Mouse (Mus musculus) hindbrain, embryonic 13.5 days (tissue): ENCODE data around the gene Hilpda. TPM values are rescaled to one million over a fixed set of nuclear protein-coding genes. Genes with fewer than 3 reads are reported as not detected.

Experiments used
- ATAC-seq: fragments of 200-750 bp; cut with Nextera tagmentation; 2 replicates; pipeline ENCODE4 v1.8.0; 2017; ENCODE audit warnings: moderate TSS enrichment; ENCODE audit not compliant: low FRiP score
- H3K27ac ChIP-seq: fragments of 300-500 bp; sonication (generic); 2 replicates; pipeline ENCODE4 v1.5.1; 2015; ENCODE audit warnings: inconsistent platforms, mild to moderate bottlenecking, moderate library complexity
- H3K27me3 ChIP-seq: fragments of 300-500 bp; sonication (generic); 2 replicates; pipeline ENCODE4 v1.6.1; 2015; ENCODE audit warnings: mild to moderate bottlenecking, inconsistent platforms
- H3K36me3 ChIP-seq: fragments of 300-500 bp; sonication (generic); 2 replicates; pipeline ENCODE4 v1.6.1; 2015; ENCODE audit warnings: mild to moderate bottlenecking, inconsistent platforms
- H3K4me1 ChIP-seq: fragments of 300-500 bp; sonication (generic); replicated peaks from 2 replicates; pipeline ENCODE4 v1.6.1; 2015; ENCODE audit warnings: inconsistent platforms
- H3K4me2 ChIP-seq: fragments of 300-500 bp; sonication (generic); 2 replicates; pipeline ENCODE4 v1.6.1; 2015; ENCODE audit warnings: inconsistent platforms, mild to moderate bottlenecking, moderate library complexity
- H3K4me3 ChIP-seq: fragments of 300-500 bp; sonication (generic); 2 replicates; pipeline ENCODE4 v1.5.1; 2015; ENCODE audit warnings: mild to moderate bottlenecking, inconsistent platforms
- H3K9ac ChIP-seq: fragments of 300-500 bp; sonication (generic); 2 replicates; pipeline ENCODE4 v1.6.1; 2015; ENCODE audit warnings: mild to moderate bottlenecking, inconsistent platforms
- H3K9me3 ChIP-seq: fragments of 300-500 bp; sonication (generic); 2 replicates; pipeline ENCODE4 v1.6.1; 2016; ENCODE audit warnings: inconsistent platforms
- WGBS: fragments of 180-500 bp; shearing (Covaris S2); methylation state at CpG from one replicate; pipeline ENCODE4 v1.1.7; 2015; 5-methylcytosine and 5-hydroxymethylcytosine counted together
- polyA plus RNA-seq: library from polyadenylated mRNA; unstranded; fragments of >200 nt; fragmentation: Nextera tagmentation; extraction: Ambion mirVana; gene quantifications from 2 replicates; pipeline ENCODE4 v1.2.1, GENCODE M21; 2015

Hilpda gene
- polyA plus RNA-seq, 1 experiment from 2014 or later, result 31.8 TPM

GRCm38 (mm10) chr6:29318879-29319278 is 46.6 kb downstream of the Hilpda start, which contains the start of gene Fam71f1:
Gene Fam71f1 (plus strand): TSS chr6:29319140.
- WGBS, result 63% methylated on average over 5 of the region's 5 CpGs
- Histone ChIP-seq H3K27me3 (no peaks in the 10 kb centered on the region), H3K4me1 (no peaks in the 10 kb centered on the region), H3K36me3 (no peaks in the 10 kb centered on the region), H3K4me2 (no peak within 1 kb of the TSS), H3K4me3 (no peak within 1 kb of the TSS), H3K9ac (no peak within 1 kb of the TSS), H3K9me3 (no peaks in the 10 kb centered on the region), H3K27ac (no peak within 1 kb of the TSS)
- ATAC-seq, result no peak

GRCm38 (mm10) chr6:29321586-29321985 is 49.3 kb downstream of the Hilpda start:
- H3K27me3 ChIP-seq, result no peaks in the 10 kb centered on the region
- no peaks in the 10 kb centered on the region for H3K4me1 ChIP-seq
- H3K4me2 ChIP-seq, result no peak overlapping the region
- no peaks in the 10 kb centered on the region for H3K9me3 ChIP-seq
- H3K9ac ChIP-seq, result no peak overlapping the region
- no peaks in the 10 kb centered on the region for H3K36me3 ChIP-seq
- no peak overlapping the region for H3K27ac ChIP-seq
- no peak for ATAC-seq
- 83% methylated on average over 6 of the region's 6 CpGs for WGBS
- no peak overlapping the region for H3K4me3 ChIP-seq

- Histone ChIP-seq H3K36me3 (no peaks in the 10 kb centered on the region), H3K4me1 (no peaks in the 10 kb centered on the region), H3K27me3 (no peaks in the 10 kb centered on the region), H3K9me3 (no peaks in the 10 kb centered on the region), H3K4me3 (no peak overlapping the region), H3K4me2 (no peak overlapping the region), H3K9ac (no peak overlapping the region), H3K27ac (no peak overlapping the region)
- WGBS, result 93% methylated on average over 7 of the region's 7 CpGs
- ATAC-seq, result no peak
These were observed 49.9 kb downstream of the Hilpda start for GRCm38 (mm10) chr6:29322147-29322546.

GRCm38 (mm10) chr6:29322735-29323134 is 50.4 kb downstream of the Hilpda start:
- Histone ChIP-seq H3K4me2 (no peak overlapping the region), H3K27ac (no peak overlapping the region), H3K9ac (no peak overlapping the region), H3K4me3 (no peak overlapping the region), H3K27me3 (no peaks in the 10 kb centered on the region), H3K4me1 (no peaks in the 10 kb centered on the region), H3K36me3 (no peaks in the 10 kb centered on the region), H3K9me3 (no peaks in the 10 kb centered on the region)
- 81% methylated on average over 4 of the region's 4 CpGs for WGBS
- no peak for ATAC-seq

Other genes with a start within 250 kb of the Hilpda start
- gene Lep, start 212.3 kb upstream of the Hilpda start, polyA plus RNA-seq, result not detected in 2 replicates
- gene Rbm28, start 107.5 kb upstream of the Hilpda start, polyA plus RNA-seq, result 41.2 and 41.5 TPM in 2 replicates
- gene Prrt4, start 92.9 kb upstream of the Hilpda start, polyA plus RNA-seq, result 4.7 and 4.8 TPM in 2 replicates
- 58.1 and 65.5 TPM in 2 replicates for gene Impdh1, start 56.1 kb upstream of the Hilpda start, polyA plus RNA-seq
- gene Fam71f2, start 7.1 kb downstream of the Hilpda start, polyA plus RNA-seq, result 0.47 and 0.53 TPM in 2 replicates
- gene Fam71f1, start 46.7 kb downstream of the Hilpda start, polyA plus RNA-seq, result not detected in 2 replicates
- 164 and 168 TPM in 2 replicates for gene Calu, start 75.6 kb downstream of the Hilpda start, polyA plus RNA-seq
- gene Opn1sw, start 116.0 kb downstream of the Hilpda start, polyA plus RNA-seq, result 0.26 and 0.32 TPM in 2 replicates
- 38.3 and 46.1 TPM in 2 replicates for gene Ccdc136, start 123.8 kb downstream of the Hilpda start, polyA plus RNA-seq
- gene Flnc, start 160.8 kb downstream of the Hilpda start, polyA plus RNA-seq, result 5.0 and 5.8 TPM in 2 replicates
- gene Atp6v1f, start 195.2 kb downstream of the Hilpda start, polyA plus RNA-seq, result 337 and 340 TPM in 2 replicates
- gene Atp6v1fnb, start 198.9 kb downstream of the Hilpda start, polyA plus RNA-seq, result 0.57 and 1.0 TPM in 2 replicates
- 20.1 and 20.5 TPM in 2 replicates for gene Kcp, start 235.5 kb downstream of the Hilpda start, polyA plus RNA-seq